Mouse (Mus musculus) E14TG2a.4 (cell line): ENCODE measurements around the gene Car10.

Experiments used
- H3K27me3 ChIP-seq: 2 replicates; pipeline ENCODE4 v1.6.1; 2014; ENCODE audit warnings: low read length, control low read depth; ENCODE audit not compliant: insufficient read depth
- H3K36me3 ChIP-seq: 2 replicates; pipeline ENCODE4 v1.6.1; 2014; ENCODE audit warnings: low read length, control low read depth; ENCODE audit not compliant: insufficient read depth
- H3K4me1 ChIP-seq: replicated peaks from 2 replicates; pipeline ENCODE4 v1.6.1; 2014; ENCODE audit warnings: low read depth, low read length, control low read depth
- H3K4me3 ChIP-seq: replicated peaks from 2 replicates; pipeline ENCODE4 v1.5.1; 2014; ENCODE audit warnings: mild to moderate bottlenecking, low read length
- H3K9me3 ChIP-seq: 2 replicates; pipeline ENCODE4 v1.6.1; 2014; ENCODE audit warnings: low read length, control low read depth
- CTCF ChIP-seq: conservative IDR thresholded peaks from 2 replicates; pipeline ENCODE4 v1.5.1; 2014; ENCODE audit warnings: low read length
- NANOG ChIP-seq: IDR thresholded peaks from 2 replicates; pipeline ENCODE4 v1.6.1; 2014; ENCODE audit warnings: borderline replicate concordance, low read length, mixed read lengths
- POU5F1 ChIP-seq: IDR thresholded peaks from 2 replicates; pipeline ENCODE4 v1.6.1; 2014; ENCODE audit warnings: low read length, borderline replicate concordance

The Car10 gene

DNA sequence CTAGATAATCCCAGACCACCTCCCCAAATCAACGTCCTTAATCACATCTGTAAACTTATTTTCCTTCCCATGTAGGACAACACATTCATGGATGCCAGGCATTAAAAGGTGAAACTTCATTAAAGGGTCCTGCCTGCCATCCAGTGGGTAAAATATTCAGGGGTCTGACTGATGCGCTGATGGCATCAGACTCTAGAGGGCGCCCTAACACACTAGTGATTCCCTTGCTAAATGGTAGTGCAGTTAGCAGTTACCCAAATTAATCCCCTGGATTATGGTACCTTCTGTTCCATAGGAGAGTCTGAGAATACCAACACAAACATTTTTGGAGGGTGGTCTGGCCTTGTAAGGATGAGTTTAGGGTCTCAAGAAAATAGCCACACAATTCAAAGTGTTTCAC is 453.1 kb downstream of the Car10 start:
- Histone ChIP-seq H3K4me1 (no peaks in the 10 kb centered on the region), H3K9me3 (no peaks in the 10 kb centered on the region), H3K4me3 (no peak overlapping the region), H3K27me3 (no peaks in the 10 kb centered on the region; the same call in 1 of the 2 replicates), H3K36me3 (no peaks in the 10 kb centered on the region)
- TF ChIP-seq POU5F1, result no peak
- TF ChIP-seq CTCF, result peak; percentile 93
- TF ChIP-seq NANOG, result no peak

DNA sequence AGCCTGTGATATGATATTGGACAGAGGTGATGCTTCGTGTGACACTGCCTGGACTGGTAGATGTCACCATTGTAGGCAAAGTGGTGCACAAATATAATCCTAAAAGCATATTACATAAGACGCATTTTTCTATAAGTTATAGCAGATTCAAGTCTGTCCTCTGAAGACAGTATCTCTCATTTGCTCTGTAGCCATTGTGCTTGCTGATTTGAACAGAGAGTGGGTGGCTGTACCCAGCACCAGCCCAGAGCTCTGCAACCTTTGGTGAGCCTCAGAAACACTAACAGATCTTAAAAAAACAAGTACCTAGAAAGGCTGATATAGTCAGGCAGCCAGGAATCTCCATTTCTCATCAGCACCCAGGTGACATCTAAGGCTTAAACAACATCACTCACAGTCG is 461.3 kb downstream of the Car10 start:
- Histone ChIP-seq H3K4me3 (no peak overlapping the region), H3K9me3 (no peaks in the 10 kb centered on the region), H3K27me3 (no peaks in the 10 kb centered on the region), H3K4me1 (peaks cover 13% of the 10 kb centered on the region), H3K36me3 (no peaks in the 10 kb centered on the region)
- TF ChIP-seq CTCF (no peak), POU5F1 (no peak), NANOG (no peak)

DNA sequence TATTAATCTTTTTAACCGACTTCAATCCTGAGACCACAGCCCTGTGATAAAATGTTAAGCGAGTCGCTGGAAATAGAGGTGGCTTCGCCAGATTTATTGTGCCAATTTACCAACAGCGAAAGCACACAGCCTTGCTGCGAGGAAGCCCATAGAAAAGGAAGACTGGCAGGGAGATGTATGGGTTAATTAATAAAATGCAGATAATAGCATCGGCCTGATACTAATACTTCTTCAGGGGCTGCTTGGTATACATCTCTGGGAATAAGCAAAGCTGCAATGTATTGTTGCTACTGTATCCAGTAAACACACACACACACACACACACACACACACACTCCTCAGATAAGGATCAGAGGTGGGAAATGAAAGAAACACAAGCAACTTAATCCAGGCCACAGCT is 462.7 kb downstream of the Car10 start:
- Histone ChIP-seq H3K9me3 (no peaks in the 10 kb centered on the region), H3K36me3 (no peaks in the 10 kb centered on the region), H3K27me3 (no peaks in the 10 kb centered on the region), H3K4me3 (no peak overlapping the region), H3K4me1 (peaks cover 13% of the 10 kb centered on the region)
- TF ChIP-seq NANOG (no peak), CTCF (no peak), POU5F1 (no peak)

- no peaks in the 10 kb centered on the region for H3K27me3 ChIP-seq
- no peak overlapping the region for H3K4me3 ChIP-seq
- no peak for TF ChIP-seq NANOG
- no peaks in the 10 kb centered on the region for H3K36me3 ChIP-seq
- no peaks in the 10 kb centered on the region for H3K9me3 ChIP-seq
- peaks cover 13% of the 10 kb centered on the region for H3K4me1 ChIP-seq
These were observed 464.6 kb downstream of the Car10 start for GRCm38 (mm10) chr11:93562330-93562865.

GRCm38 (mm10) chr11:93565756-93566155 is 467.9 kb downstream of the Car10 start:
- no peaks in the 10 kb centered on the region for H3K27me3 ChIP-seq

DNA sequence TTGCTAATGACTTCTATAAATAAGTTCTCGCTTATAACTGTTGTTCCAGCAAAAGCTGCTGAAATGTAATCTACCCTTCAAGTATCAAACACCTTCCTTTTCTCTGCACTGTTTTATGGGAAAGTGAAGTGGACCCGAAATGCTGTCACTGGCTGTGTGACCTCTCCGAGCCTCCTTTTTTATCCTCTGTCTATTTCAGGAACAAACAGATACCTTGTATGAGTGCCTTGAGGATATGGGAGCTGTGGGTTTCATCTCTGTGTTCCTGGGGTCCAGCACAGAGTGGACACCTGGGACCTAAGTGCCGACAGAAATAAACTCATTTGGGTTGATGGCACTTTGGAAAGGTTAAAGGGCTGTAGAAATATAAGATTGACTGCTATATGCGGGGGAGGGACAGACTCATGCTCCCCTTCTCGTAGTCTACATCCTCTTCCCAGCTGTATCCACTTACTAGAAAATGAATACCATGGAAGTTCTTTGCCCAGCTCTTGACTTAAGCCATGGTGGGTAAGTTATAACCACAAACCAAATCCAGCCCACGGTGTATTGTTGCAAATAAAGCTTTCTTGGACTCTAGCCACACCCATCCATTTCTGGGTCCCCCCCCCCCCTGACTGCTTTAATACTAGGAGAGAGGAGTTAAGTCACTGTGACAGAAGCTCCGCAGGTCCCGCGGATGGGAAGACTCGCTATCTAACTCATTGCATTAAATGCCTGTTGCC is 474.3 kb downstream of the Car10 start:
- Histone ChIP-seq H3K9me3 (no peaks in the 10 kb centered on the region), H3K27me3 (no peaks in the 10 kb centered on the region), H3K4me1 (no peaks in the 10 kb centered on the region), H3K4me3 (no peak overlapping the region), H3K36me3 (no peaks in the 10 kb centered on the region)
- TF ChIP-seq POU5F1, result no peak
- TF ChIP-seq CTCF, result no peak
- no peak for TF ChIP-seq NANOG

More at GRCm38 (mm10) chr11:93565756-93566155, 467.9 kb downstream of the Car10 start:
- Histone ChIP-seq H3K36me3 (no peaks in the 10 kb centered on the region), H3K4me3 (no peak overlapping the region), H3K9me3 (no peaks in the 10 kb centered on the region), H3K4me1 (peaks cover 9% of the 10 kb centered on the region)
- TF ChIP-seq CTCF (no peak), POU5F1 (no peak), NANOG (no peak)

DNA sequence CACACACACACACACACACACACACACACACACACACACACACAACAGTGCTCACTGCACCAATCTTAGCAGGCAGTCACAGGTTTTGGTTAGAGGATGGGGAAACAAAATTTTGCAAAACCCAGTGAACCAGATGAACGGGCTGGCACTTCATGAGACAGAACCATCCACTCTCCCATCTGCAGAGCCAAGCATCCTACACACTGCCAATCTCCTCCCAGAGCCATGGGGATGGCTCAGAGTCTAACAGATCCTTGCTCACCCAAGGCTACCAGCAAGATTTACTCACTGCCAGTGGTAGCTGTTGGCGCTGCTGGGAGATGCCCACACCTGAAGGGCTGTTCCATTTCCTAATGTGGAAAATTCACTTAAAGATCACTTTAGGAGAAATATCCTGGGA is 479.6 kb downstream of the Car10 start:
- Histone ChIP-seq H3K9me3 (no peaks in the 10 kb centered on the region), H3K27me3 (no peaks in the 10 kb centered on the region), H3K4me3 (no peak overlapping the region), H3K4me1 (no peaks in the 10 kb centered on the region), H3K36me3 (no peaks in the 10 kb centered on the region)
- TF ChIP-seq CTCF (no peak), POU5F1 (no peak), NANOG (no peak)

DNA sequence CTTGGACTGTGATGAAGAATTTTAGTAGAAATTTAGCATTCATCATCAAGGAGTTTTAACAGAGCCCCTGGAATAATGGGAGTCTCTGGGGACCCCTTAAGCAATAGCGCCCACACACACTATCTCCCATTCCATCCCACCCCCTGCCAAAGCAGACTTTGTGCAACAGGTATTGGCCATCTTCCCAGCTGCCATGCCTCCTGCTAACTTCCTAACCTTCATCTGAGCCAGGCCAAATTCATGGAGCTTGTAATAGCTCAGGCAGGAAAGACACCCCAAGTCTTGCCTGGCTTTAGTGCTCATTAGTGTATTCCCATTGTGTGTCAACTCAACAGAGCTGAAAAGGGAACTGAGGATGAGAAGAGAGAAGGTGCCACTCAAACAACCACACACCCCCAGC is 481.8 kb downstream of the Car10 start:
- Histone ChIP-seq H3K36me3 (no peaks in the 10 kb centered on the region), H3K4me3 (no peak overlapping the region), H3K4me1 (no peaks in the 10 kb centered on the region), H3K27me3 (no peaks in the 10 kb centered on the region), H3K9me3 (no peaks in the 10 kb centered on the region)
- no peak for TF ChIP-seq CTCF
- TF ChIP-seq POU5F1, result no peak
- TF ChIP-seq NANOG, result no peak

DNA sequence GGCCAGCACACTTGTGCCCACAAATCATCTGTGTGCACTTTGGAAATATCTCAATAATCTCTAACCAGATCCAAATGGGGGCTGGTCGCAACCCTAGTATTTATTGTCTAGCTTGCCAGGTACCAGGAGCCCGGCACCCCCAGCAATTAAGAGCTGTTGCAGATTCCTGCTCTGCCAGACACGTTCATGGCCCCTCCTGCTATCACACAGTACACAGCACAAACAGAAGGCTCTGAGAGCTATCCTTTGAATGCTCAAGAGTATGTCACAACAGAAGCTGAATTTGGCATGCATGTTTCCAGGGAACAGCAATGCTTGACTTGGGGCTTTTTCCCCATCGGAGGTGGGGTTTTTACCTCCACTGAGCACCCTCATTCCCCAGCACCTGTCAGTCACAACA is 483.5 kb downstream of the Car10 start:
- no peak for TF ChIP-seq POU5F1
- no peak for TF ChIP-seq CTCF
- TF ChIP-seq NANOG, result no peak
- no peaks in the 10 kb centered on the region for H3K27me3 ChIP-seq
- H3K4me3 ChIP-seq, result no peak overlapping the region
- no peaks in the 10 kb centered on the region for H3K9me3 ChIP-seq
- no peaks in the 10 kb centered on the region for H3K36me3 ChIP-seq
- H3K4me1 ChIP-seq, result no peaks in the 10 kb centered on the region
